Mouse (Mus musculus) embryonic fibroblast, embryonic 13.5 days (primary cell): Measurements from ENCODE around the gene Zc3h12a. TPM values are rescaled to one million over a fixed set of nuclear protein-coding genes. Genes with fewer than 3 reads are reported as not detected.

Experiments
- H3K27ac ChIP-seq: 2 replicates; pipeline ENCODE4 v1.5.1; 2012; ENCODE audit warnings: low read length, control low read depth, inconsistent platforms; ENCODE audit not compliant: insufficient read depth
- H3K4me1 ChIP-seq: 2 replicates; pipeline ENCODE4 v1.6.1; 2011; ENCODE audit warnings: low read length; ENCODE audit not compliant: control insufficient read depth, insufficient read depth
- H3K4me3 ChIP-seq: 2 replicates; pipeline ENCODE4 v1.5.1; 2011; ENCODE audit warnings: mild to moderate bottlenecking, control low read depth, low read length; ENCODE audit not compliant: insufficient read depth
- CTCF ChIP-seq: IDR thresholded peaks from 2 replicates; pipeline ENCODE4 v1.5.1; 2011; ENCODE audit warnings: mild to moderate bottlenecking, control low read depth, low read length, moderate library complexity, borderline replicate concordance; ENCODE audit not compliant: insufficient read depth
- POLR2A ChIP-seq: IDR thresholded peaks from 2 replicates; pipeline ENCODE4 v1.6.1; 2011; ENCODE audit warnings: low read depth, mild to moderate bottlenecking, control low read depth, low read length, moderate library complexity
- polyA plus RNA-seq: library from polyadenylated mRNA; stranded (reverse); fragments of >200 nt; gene quantifications from 2 replicates; pipeline ENCODE4 v1.2.4, GENCODE M21; 2011; ENCODE audit warnings: low read depth; ENCODE audit not compliant: missing spikeins, insufficient read length

Zc3h12a gene
- polyA plus RNA-seq, 1 experiment = 6.0 TPM

DNA sequence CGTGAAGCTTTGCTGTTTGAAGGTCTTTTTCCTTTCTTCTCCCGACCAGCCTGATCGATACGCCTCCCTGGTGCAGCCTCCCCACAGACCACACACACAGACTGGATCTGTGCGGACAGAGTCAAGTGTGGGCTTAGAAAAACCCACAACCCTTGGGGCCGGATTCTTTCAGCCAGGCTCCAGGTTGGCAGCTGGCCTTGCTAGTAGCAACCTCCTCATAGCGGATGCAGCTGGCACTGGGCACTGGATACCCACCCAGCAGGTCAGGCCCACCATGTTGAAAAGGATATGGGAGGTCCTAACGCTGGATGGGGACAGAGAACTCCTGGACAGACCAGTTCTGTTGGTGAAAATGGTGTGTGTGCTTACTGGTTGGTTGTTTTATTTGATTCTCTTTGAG lies 33.8 kb upstream of the Zc3h12a start:
- H3K4me1 ChIP-seq = no peaks in the 10 kb centered on the region
- H3K4me3 ChIP-seq = no peak overlapping the region
- TF ChIP-seq CTCF (no peak), POLR2A (no peak)
- H3K27ac ChIP-seq = no peak overlapping the region

DNA sequence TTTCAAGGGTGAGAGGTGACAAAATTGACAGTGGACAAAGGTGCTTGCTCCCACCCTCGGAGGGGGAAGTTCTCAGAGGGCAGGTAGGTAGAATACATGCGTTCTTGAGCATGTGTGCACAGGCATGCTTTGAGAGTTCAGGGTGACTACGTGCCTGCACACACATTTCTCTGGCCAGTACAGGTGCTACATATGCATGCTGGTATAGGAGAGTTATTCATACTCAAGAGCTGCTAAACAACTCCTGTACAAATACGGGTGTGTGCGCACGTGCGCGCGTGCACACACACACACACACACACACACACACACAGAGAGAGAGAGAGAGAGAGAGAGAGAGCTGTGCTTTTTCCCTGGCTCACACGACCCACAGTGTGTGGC lies 33.3 kb upstream of the Zc3h12a start:
- Histone ChIP-seq H3K4me3 (no peak overlapping the region), H3K4me1 (no peaks in the 10 kb centered on the region), H3K27ac (no peak overlapping the region)
- TF ChIP-seq CTCF (no peak), POLR2A (no peak)

- Histone ChIP-seq H3K4me1 (no peaks in the 10 kb centered on the region), H3K4me3 (no peak overlapping the region), H3K27ac (no peak overlapping the region)
- TF ChIP-seq CTCF (peak; percentile 95), POLR2A (no peak)
Observed at GRCm38 (mm10) chr4:125160320-125160950, 32.8 kb upstream of the Zc3h12a start.

DNA sequence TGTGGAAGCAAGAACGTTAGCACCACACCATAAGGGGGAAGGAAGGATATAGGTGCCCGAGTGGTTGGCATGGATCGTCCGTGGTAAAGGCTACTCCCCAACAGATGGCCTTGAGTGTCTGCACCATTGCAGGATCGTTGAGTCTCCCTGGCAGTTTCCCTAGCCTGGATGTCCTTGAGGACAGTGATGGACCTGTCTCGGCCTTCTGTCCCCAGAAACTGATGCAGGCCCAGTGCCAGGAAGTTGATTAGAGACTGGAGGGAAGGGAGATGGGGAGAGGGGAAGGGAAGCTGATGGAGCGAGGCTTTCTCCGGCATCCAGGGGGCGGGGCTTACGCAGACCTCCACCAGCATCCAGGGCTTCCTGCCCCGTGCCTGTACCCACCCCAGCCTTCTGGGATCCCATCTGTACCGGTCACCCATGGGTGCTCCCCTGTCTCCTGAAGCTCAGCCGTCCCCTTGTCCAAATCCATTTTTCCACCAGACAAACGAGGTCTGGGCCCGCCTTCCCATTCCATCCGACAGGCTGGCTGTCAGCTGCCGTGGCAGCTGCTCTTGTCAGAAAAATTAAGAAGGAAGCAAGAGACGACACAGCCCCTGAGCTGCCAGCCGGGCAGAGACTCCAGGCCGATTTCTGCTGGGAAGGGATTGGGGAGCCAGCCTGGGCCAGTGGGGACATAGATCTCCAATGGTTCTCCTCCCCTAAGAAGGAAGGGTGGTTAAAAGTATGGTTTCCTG lies 31.1 kb upstream of the Zc3h12a start:
- Histone ChIP-seq H3K27ac (no peak overlapping the region), H3K4me1 (no peaks in the 10 kb centered on the region), H3K4me3 (no peak overlapping the region)
- TF ChIP-seq CTCF = no peak
- no peak for TF ChIP-seq POLR2A

DNA sequence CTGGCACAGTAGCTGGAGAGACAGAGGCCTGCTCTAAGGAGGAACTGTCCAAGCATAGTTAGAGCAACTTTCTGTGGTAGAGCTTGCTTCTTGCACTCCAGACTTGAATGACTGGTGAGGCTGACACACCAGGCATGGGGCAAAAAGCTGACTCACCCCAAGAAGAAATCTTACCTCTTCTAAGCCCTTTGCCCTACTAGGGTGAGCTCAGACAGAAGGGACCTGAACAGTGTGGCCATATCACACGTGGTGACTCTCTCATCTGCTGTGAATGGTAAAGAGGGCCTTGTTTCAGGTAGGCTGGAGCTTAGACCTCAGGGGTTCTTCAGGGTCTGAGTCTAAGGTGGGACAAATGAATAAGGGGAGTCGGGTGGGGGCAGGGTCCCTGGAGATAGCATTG lies 30.4 kb upstream of the Zc3h12a start:
- Histone ChIP-seq H3K4me3 (no peak overlapping the region), H3K27ac (no peak overlapping the region), H3K4me1 (no peaks in the 10 kb centered on the region)
- TF ChIP-seq CTCF = no peak

DNA sequence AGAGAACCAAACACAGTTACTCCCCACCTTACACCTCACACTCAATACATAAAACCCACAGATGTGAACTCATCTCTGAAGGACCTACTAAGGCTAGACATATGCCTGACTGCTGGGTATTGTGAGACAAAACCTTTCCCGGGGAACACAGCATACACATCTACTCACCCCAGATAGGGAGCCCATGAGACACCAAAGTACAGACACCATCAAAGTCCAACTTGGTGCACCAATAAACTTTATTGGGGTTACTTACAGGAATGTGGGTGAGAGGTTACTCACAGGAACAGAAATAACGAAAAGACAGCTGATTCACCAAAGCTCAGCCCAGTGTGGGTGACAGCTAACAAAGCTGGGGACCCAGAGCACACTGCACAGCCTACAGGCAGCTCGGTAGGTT lies 29.7 kb upstream of the Zc3h12a start:
- Histone ChIP-seq H3K4me3 (no peak overlapping the region), H3K27ac (no peak overlapping the region), H3K4me1 (no peaks in the 10 kb centered on the region)
- TF ChIP-seq CTCF = no peak
- TF ChIP-seq POLR2A = no peak

DNA sequence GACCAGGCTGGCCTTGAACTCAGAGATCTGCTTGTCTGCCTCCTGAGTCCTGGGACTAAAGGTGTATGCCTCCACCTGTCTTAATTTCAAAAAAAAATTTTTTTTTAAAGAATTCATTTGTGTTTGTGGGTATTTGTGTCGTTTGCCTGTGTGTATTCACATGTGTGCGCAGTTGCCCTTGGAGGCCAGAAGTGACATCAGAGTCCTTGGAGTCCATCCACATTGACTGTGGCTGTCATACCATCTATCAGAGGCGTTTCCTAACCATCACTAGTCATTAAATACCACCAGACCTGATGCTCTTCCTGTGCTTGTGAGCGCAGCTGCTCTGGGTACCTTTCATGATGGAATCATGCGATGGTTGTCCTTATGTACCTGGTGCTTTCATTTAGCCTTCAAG lies 28.0 kb upstream of the Zc3h12a start:
- TF ChIP-seq POLR2A (no peak), CTCF (no peak)
- Histone ChIP-seq H3K4me1 (no peaks in the 10 kb centered on the region), H3K27ac (no peak overlapping the region), H3K4me3 (no peak overlapping the region)

DNA sequence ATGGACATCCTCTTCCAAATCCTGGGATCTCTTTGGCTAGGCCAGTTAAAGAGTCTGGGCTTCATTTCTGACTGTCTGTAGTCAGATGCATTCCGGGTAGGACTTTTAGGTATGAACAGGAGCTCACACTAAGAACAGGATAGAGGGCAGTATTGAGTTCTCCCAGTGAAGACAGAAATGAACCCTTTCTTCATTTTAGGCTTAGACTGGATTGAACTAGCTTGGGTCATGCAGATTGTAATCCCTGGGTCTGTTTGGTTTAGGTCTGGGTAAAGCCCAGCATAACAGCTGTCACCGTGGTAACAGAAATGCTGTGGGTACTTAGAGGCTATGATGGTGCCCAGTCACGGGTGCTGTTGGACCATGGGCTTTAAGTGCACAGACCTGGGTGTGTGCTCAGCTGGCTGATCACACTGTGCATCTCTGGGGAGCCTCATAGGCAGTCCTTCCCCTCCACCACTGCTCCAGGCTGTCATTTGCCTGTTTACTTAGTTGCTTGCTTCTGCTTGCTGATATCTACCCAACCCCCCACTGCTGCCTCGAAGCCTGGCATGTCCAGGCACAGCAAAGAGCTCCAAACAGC lies 26.1 kb upstream of the Zc3h12a start:
- no peak overlapping the region for H3K4me3 ChIP-seq
- H3K4me1 ChIP-seq = no peaks in the 10 kb centered on the region
- H3K27ac ChIP-seq = no peak overlapping the region
- TF ChIP-seq CTCF = no peak
- no peak for TF ChIP-seq POLR2A

GRCm38 (mm10) chr4:125152469-125152868 lies 24.8 kb upstream of the Zc3h12a start:
- no peaks in the 10 kb centered on the region for H3K4me1 ChIP-seq
- no peak overlapping the region for H3K27ac ChIP-seq
- no peak overlapping the region for H3K4me3 ChIP-seq
- TF ChIP-seq POLR2A (no peak), CTCF (no peak)

GRCm38 (mm10) chr4:125149460-125149859 lies 21.8 kb upstream of the Zc3h12a start:
- Histone ChIP-seq H3K27ac (no peak overlapping the region), H3K4me1 (no peaks in the 10 kb centered on the region), H3K4me3 (no peak overlapping the region)
- no peak for TF ChIP-seq CTCF
- TF ChIP-seq POLR2A = no peak
